Mouse (Mus musculus): ENCODE measurements around the gene Ehmt1. TPM values are rescaled to one million over a fixed set of nuclear protein-coding genes. Genes with fewer than 3 reads are reported as not detected.

The Ehmt1 gene
- polyA plus RNA-seq, 1 experiment from 2014 or later, result 96.0 TPM

DNA sequence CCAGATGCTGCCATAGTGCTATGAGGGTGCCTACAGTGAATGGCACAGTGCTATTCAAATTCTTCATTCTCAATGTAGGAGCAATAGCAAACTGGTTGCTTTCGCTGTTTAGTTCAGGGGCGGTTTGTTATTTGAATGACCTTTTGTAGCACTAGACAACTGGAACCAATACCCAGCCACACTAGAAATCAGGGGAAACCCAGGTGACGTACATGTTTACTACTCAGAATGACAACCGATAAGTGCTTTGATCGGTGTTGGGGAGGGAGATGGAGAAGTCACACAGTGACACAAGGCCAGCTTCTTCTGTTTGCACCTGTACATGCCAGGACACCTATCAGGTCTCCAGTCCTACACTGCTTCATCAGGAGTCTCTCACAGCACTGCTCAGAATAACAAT lies 10.2 kb upstream of the Ehmt1 start:
- Histone ChIP-seq H3K36me3 (peaks cover 4% of the 10 kb centered on the region; the same call in 1 of the 2 replicates), H3K4me3 (no peak overlapping the region), H3K9ac (no peak overlapping the region; the same call in 1 of the 2 replicates), H3K27me3 (0 out of 2 replicates have a peak, but pooled peaks cover 4% of the 10 kb centered on the region), H3K4me2 (no peak overlapping the region), H3K4me1 (replicated peaks) (peaks cover 13% of the 10 kb centered on the region), H3K9me3 (no peaks in the 10 kb centered on the region), H3K27ac (replicated peaks) (no peak overlapping the region)
- 93% methylated on average over 5 of the region's 5 CpGs for WGBS
- ATAC-seq (ENCODE audit: low read depth), result no peak

DNA sequence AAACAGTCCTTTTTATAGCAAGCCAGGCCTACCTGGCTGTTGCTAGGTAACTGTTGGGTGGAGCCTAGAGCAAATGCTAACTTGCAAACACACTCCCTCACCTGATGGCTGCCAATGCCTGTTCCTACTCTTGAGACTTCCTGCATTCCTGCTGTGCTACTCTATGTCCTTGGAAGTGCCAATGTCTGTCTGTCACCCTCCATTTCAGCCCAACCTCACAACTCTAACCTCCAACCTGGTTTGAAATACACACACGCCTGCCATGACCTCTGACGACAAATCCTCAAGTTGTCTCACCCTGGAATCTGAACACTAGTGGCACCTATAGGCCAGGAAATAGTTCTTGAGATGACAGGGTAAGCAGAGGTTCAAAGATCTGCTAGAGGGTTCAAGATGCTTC lies 9.7 kb upstream of the Ehmt1 start:
- no peaks in the 10 kb centered on the region for H3K9me3 ChIP-seq
- WGBS, result 64% methylated on average over 2 of the region's 2 CpGs
- no peak overlapping the region for H3K4me2 ChIP-seq
- no peak for ATAC-seq (ENCODE audit: low read depth)
- H3K4me3 ChIP-seq, result no peak overlapping the region
- no peaks in the 10 kb centered on the region for H3K27me3 ChIP-seq
- H3K9ac ChIP-seq, result no peak overlapping the region
- H3K27ac ChIP-seq (replicated peaks), result no peak overlapping the region
- peaks cover 4% of the 10 kb centered on the region; the same call in 1 of the 2 replicates for H3K36me3 ChIP-seq
- peaks cover 8% of the 10 kb centered on the region for H3K4me1 ChIP-seq (replicated peaks)

DNA sequence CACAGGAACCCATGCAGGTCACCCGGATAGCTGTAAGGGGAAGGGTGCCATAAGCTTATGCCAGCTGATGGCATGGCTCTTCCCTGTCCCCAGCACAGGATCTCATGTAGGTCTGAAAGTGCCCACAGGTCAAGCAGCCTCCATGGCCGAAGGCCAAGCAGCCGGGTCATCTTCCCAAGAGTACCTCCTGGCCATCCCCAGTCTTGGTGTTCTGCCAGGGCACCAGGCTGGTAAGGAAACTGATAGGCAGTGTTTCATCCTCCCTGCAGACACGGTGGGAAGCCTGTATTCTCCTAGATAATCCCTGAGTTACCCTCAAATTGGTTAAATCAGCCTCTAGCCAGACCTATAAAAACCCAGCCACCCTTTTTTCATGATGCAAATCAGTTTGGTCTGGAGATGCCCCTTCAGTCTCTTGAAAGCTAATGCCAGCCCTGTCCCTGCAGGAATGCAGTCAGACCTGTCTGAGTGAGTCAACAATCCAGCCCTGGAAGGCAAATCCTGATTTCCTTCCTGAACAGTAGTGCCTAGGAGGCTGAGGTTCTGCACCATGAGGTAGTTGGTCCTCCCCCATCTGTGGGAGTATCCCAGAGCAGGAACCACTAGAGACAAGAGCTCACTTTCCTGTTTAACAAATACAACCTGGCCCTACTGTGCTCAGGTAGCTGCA lies 8.5 kb upstream of the Ehmt1 start:
- H3K27ac ChIP-seq (replicated peaks), result no peak overlapping the region
- 72% methylated on average over 4 of the region's 4 CpGs for WGBS
- no peaks in the 10 kb centered on the region for H3K9me3 ChIP-seq
- no peak for ATAC-seq (ENCODE audit: low read depth)
- no peak overlapping the region for H3K4me3 ChIP-seq
- no peaks in the 10 kb centered on the region for H3K4me1 ChIP-seq (replicated peaks)
- no peaks in the 10 kb centered on the region for H3K27me3 ChIP-seq
- H3K4me2 ChIP-seq, result no peak overlapping the region
- H3K36me3 ChIP-seq, result peaks cover 4% of the 10 kb centered on the region; the same call in 1 of the 2 replicates
- no peak overlapping the region for H3K9ac ChIP-seq

DNA sequence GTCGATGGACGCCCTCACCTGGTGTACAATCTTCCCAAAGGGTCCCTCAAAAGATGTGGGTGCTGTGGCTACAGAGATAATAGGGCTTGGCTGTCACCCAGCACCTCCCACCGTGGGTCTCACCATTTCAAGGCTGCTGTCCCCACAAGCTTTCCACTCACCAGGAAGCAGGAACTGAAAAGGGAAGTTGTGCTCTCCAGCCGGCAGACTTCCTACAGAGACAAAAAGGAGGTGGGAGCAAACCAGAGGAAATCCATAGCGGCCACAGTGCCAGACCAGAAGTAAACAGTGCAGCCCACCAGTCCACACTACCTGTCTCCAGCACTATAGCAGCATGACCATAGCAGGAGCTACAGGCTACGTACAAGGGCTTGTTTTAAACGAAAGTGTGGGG lies 7.5 kb upstream of the Ehmt1 start:
- Histone ChIP-seq H3K9ac (no peak overlapping the region), H3K27ac (replicated peaks) (no peak overlapping the region; the same call in 1 of the 2 replicates), H3K4me1 (replicated peaks) (no peaks in the 10 kb centered on the region), H3K4me3 (no peak overlapping the region), H3K4me2 (no peak overlapping the region), H3K36me3 (peaks cover 4% of the 10 kb centered on the region; the same call in 1 of the 2 replicates), H3K27me3 (no peaks in the 10 kb centered on the region), H3K9me3 (no peaks in the 10 kb centered on the region)
- 80% methylated on average over 7 of the region's 7 CpGs for WGBS
- no peak for ATAC-seq (ENCODE audit: low read depth)

DNA sequence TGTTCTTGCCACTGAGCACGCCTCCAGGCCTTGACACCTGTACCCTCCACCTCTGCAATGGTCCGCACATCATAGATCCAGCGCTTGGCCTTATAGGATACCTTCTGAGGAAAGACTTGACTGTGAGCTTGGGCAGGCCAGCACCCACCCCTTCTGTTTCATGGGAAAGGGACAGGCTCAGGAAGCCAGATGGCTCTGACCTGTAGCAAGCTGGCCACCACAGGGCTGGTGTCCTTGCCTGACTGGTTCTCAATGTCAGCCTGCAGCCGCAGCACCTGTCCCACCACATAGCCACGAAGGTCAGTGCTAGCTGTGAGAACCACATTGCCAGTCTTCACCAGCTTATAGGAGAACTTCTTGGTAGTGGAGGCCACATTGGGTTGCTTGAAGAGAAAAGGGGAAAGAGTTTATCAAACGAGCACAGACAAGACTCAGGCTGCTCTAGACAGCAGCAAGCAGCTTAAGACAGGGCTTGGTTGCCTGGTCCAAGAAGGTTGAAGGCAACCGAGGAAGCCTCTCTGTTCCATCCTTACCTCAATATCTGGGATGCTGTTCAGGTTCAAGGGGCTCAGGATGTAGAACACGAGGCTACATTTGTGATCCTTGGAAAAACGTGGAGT lies 7.0 kb upstream of the Ehmt1 start:
- Histone ChIP-seq H3K4me2 (no peak overlapping the region), H3K4me3 (no peak overlapping the region), H3K27ac (replicated peaks) (no peak overlapping the region; the same call in 1 of the 2 replicates), H3K27me3 (no peaks in the 10 kb centered on the region), H3K9me3 (no peaks in the 10 kb centered on the region), H3K4me1 (replicated peaks) (no peaks in the 10 kb centered on the region), H3K9ac (no peak overlapping the region), H3K36me3 (peaks cover 4% of the 10 kb centered on the region; the same call in 1 of the 2 replicates)
- 84% methylated on average over 9 of the region's 9 CpGs for WGBS
- ATAC-seq (ENCODE audit: low read depth), result no peak

DNA sequence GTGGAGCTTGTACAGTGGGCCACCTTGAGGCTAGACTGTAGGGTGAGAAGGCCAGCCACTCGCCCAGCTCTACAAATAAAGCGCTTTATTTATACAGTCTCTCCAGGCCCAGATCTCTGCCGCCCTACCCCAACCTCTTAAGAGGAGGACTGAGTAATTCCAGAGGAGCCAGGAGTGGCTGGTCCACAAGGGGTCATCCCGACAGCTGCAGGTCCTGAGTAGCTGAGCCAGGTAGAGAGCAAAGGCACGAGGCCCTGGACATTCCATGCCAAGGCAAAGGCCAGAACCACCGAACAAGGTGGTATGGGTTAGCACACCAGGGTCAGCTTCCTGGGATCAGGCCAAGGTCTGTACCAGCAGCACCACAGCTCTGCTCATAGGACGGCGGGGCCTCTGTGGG lies 5.9 kb upstream of the Ehmt1 start:
- ATAC-seq (ENCODE audit: low read depth), result no peak
- peaks cover 4% of the 10 kb centered on the region; the same call in 1 of the 2 replicates for H3K36me3 ChIP-seq
- H3K4me1 ChIP-seq (replicated peaks), result no peaks in the 10 kb centered on the region
- H3K27me3 ChIP-seq, result no peaks in the 10 kb centered on the region
- H3K27ac ChIP-seq (replicated peaks), result no peak overlapping the region
- H3K9ac ChIP-seq, result no peak overlapping the region
- no peak overlapping the region for H3K4me3 ChIP-seq
- WGBS, result 84% methylated on average over 8 of the region's 8 CpGs
- H3K9me3 ChIP-seq, result no peaks in the 10 kb centered on the region
- no peak overlapping the region for H3K4me2 ChIP-seq

DNA sequence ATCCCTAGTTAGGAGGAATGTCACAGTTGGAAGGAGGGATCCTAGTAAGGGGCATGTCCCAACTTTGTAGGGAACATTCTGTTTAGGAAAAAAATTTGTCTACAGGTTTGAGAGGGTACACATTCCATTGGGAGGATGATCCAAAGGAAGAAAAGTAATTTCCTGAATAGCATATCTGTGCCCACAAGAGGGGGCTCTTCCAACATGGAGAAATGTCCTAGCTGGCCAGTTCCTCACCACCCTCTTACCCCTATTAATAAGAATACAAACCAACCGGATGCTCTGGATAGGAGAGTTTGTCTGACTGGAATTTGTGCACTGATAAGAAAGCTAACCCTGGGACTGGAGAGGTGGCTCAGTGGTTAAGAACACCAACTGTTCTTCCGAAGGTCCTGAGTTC lies 4.1 kb upstream of the Ehmt1 start:
- no peak for ATAC-seq (ENCODE audit: low read depth)
- Histone ChIP-seq H3K4me3 (no peak overlapping the region), H3K9me3 (no peaks in the 10 kb centered on the region), H3K9ac (no peak overlapping the region), H3K27me3 (no peaks in the 10 kb centered on the region), H3K4me1 (replicated peaks) (no peaks in the 10 kb centered on the region), H3K4me2 (no peak overlapping the region), H3K36me3 (peaks cover 4% of the 10 kb centered on the region; the same call in 1 of the 2 replicates), H3K27ac (replicated peaks) (no peak overlapping the region)
- WGBS, result 52% methylated on average over 2 of the region's 2 CpGs

DNA sequence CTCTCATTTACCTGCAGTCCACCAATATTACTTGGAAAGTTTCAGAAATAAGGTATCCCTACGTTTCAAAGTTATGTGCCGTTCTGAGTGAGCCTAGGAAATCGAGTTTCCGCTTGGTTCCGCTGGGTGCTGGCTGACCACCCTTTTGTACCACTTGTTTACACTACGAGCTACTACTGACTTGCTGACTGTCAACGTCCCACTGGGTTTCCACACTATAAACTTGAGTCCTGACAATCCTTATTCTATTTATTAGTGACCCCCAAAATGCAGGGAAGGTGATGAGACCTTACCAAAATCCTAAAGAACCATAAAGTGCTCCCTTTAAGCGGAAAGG lies 393 bp upstream of the Ehmt1 start:
- Histone ChIP-seq H3K4me2 (peak overlapping the region; percentile 71), H3K36me3 (no peaks in the 10 kb centered on the region), H3K9ac (peak overlapping the region; percentile 98), H3K27me3 (no peaks in the 10 kb centered on the region), H3K27ac (replicated peaks) (peak overlapping the region; percentile 98), H3K9me3 (no peaks in the 10 kb centered on the region), H3K4me1 (replicated peaks) (peaks cover 16% of the 10 kb centered on the region), H3K4me3 (peak overlapping the region; percentile 89)
- ATAC-seq (ENCODE audit: low read depth), result peak; percentile 69
- WGBS, result 11% methylated on average over 8 of the region's 8 CpGs

DNA sequence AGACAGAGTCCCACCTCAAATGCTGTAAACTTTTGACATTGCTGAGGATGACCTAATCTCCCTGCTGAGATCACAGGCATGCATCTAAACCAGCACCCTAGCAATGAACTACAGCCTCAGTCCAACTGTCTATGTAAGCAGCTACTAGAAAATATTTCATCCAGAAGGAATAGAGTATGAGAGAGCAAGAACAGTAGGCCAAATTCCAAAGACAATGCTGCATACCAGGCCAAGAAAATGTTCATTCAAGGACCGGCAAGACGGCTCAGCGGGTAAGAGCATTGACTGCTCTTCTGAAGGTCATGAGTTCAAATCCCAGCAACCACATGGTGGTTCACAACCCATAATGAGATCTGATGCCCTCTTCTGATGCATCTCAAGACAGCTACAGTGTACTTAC lies 4.7 kb downstream of the Ehmt1 start:
- H3K4me2 ChIP-seq, result no peak overlapping the region

DNA sequence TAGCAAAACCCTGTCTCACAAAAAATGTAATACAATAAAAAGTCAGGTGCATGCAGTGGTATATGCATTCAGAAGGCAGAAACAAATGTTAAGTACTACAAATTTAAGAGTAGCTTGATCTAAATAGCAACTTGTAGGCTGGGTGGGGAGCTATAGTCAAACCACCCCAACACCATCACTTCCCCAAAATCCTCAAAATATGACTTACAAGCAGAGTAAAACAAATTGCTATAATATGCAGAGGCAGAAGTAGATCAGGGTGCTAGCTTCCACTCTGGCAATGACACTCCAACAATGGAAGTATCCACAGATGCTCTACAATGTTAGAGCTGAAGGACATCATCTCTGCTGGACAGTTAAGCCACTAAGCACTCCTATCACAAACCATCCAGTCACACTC lies 6.8 kb downstream of the Ehmt1 start:
- Histone ChIP-seq H3K4me3 (no peak overlapping the region), H3K36me3 (0 out of 2 replicates have a peak, but pooled peaks cover 13% of the 10 kb centered on the region), H3K9me3 (no peaks in the 10 kb centered on the region), H3K27ac (replicated peaks) (no peak overlapping the region), H3K9ac (no peak overlapping the region), H3K27me3 (no peaks in the 10 kb centered on the region), H3K4me2 (no peak overlapping the region), H3K4me1 (replicated peaks) (peaks cover 9% of the 10 kb centered on the region)
- ATAC-seq (ENCODE audit: low read depth), result no peak

More for the DNA sequence above, 4.7 kb downstream of the Ehmt1 start:
- H3K27me3 ChIP-seq, result no peaks in the 10 kb centered on the region
- 84% methylated on average over 3 of the region's 3 CpGs for WGBS
- 0 out of 2 replicates have a peak, but pooled peaks cover 13% of the 10 kb centered on the region for H3K36me3 ChIP-seq
- peaks cover 16% of the 10 kb centered on the region for H3K4me1 ChIP-seq (replicated peaks)
- no peak overlapping the region for H3K27ac ChIP-seq (replicated peaks)
- no peak overlapping the region for H3K9ac ChIP-seq
- H3K4me3 ChIP-seq, result no peak overlapping the region
- H3K9me3 ChIP-seq, result no peaks in the 10 kb centered on the region
- no peak for ATAC-seq (ENCODE audit: low read depth)

DNA sequence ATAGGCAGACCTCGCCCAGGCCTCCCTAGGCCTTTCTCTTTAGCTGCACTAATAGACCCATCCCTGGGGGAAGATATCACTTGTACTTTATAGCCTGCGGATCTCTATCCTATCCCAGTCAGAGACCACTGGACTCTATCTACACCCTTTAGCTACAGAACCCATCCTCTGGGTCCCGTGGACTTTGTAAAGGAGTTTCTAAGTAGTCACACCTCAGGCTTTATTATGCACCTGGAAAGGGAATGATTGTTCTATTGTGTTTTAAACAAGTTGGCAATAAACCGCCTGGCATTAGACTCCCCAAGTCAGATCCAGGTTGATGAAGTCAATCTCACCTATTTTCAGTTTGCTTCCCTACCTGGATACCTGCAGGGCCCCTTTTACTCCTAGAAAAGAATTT lies 7.2 kb downstream of the Ehmt1 start:
- ATAC-seq (ENCODE audit: low read depth), result no peak
- Histone ChIP-seq H3K36me3 (0 out of 2 replicates have a peak, but pooled peaks cover 13% of the 10 kb centered on the region), H3K4me1 (replicated peaks) (peaks cover 5% of the 10 kb centered on the region), H3K9me3 (no peaks in the 10 kb centered on the region), H3K9ac (no peak overlapping the region), H3K4me2 (no peak overlapping the region), H3K4me3 (no peak overlapping the region), H3K27me3 (no peaks in the 10 kb centered on the region), H3K27ac (replicated peaks) (no peak overlapping the region)
- WGBS, result 74% methylated on average over 4 of the region's 4 CpGs

DNA sequence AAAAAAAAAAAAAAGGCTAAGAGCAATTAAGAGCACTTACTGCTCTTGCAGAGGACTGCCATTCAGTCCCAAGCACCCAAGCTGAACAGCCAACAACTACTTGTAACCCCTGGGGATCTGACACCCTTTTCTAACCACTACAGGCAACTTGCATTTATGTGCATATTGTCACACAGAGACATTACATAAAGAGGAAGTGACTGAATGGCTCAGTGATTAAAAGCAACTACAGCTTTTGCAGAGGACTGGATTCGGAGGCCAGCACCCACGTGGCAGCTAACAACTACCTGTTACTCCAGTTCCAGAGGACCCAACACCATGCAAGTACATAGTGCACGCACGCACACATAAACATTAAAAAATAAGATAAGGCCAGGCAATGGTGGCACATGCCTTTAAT lies 8.9 kb downstream of the Ehmt1 start:
- Histone ChIP-seq H3K4me1 (replicated peaks) (peaks cover 17% of the 10 kb centered on the region), H3K9me3 (no peaks in the 10 kb centered on the region), H3K36me3 (0 out of 2 replicates have a peak, but pooled peaks cover 13% of the 10 kb centered on the region), H3K27me3 (no peaks in the 10 kb centered on the region), H3K9ac (no peak overlapping the region), H3K27ac (replicated peaks) (no peak overlapping the region), H3K4me3 (no peak overlapping the region), H3K4me2 (no peak overlapping the region)
- WGBS, result 95% methylated on average over 4 of the region's 4 CpGs
- ATAC-seq (ENCODE audit: low read depth), result no peak

Measured in neural tube, embryonic 13.5 days (tissue).